8 mouse cellular contexts compared by ENCODE assay signal in the genomic region with DNA sequence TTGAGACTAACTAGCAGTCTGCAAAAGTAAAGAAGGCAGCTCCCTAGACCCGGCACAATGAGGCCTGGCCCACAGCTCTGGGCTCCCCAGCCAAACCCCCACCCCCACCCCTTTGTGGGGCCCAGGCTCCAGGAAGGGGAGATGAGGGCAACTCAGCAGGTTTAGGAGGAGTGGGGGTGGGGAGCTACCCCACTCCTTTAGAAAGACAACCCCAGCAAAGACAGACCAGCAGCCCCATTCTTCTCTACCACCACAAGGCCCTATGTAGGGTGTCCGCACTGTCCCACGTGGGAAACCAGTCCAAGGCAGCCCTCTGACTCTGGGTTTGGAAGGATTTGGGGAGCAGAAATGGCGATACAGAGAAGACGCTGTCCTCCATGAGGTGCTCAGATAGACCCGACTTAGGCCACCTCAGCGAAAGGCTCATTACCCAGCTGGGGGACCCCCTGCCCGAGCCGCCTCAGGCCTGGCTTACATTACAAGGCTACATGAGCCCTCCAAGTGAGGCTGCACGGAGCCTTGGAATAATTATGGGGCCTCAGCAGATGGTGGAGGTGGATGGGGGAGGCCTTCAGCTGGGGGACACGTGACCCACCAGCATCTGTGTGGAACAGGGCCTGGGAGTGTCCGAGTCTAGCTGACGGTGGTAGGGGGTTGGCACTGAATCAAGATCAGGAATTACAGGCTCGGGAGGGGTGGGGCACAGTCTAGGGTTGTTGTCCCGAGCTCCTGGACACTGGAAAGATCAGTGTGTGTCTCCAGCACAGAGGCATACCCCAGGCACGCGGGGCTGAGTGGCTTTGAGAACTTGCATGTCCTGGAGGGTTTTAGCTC. TPM values are rescaled to one million over a fixed set of nuclear protein-coding genes. Genes with fewer than 3 reads are reported as not detected.
DNase-seq lines count a peak whose midpoint lies in the region; ATAC-seq lines count a peak whose summit lies in the region.

A gene (minus strand): TSS at position 51 of the 834 bp plus-strand sequence.

- 11% methylated on average over 17 of the region's 17 CpGs for WGBS in limb, embryonic 12.5 days
- WGBS in stomach, embryonic 15.5 days = 44% methylated on average over 17 of the region's 17 CpGs

- H3K4me1 ChIP-seq in limb, embryonic 12.5 days (replicated peaks) = peaks cover 73% of the 10 kb centered on the region
- H3K4me1 ChIP-seq in stomach, embryonic 15.5 days = peaks cover 27% of the 10 kb centered on the region

- peak; percentile 30 to 39 for DNase-seq in cerebellum, postnatal 25 days
- DNase-seq in cerebellum, adult 11-12 months = no peak
- DNase-seq in testis, postnatal 10 days (ENCODE audit: low spot score) = peak; percentile 54
- no peak for DNase-seq in testis, postnatal 14 days (ENCODE audit: low spot score)
- DNase-seq in layer of hippocampus, adult 11-12 months (ENCODE audit: low spot score) = no peak
- DNase-seq in urinary bladder, postnatal 10 days (ENCODE audit: low spot score) = no peak

- H3K9ac ChIP-seq in limb, embryonic 12.5 days (replicated peaks) = 0 out of 2 replicates have a peak within 1 kb of the TSS, but pooled peaks have one; percentile 31
- H3K9ac ChIP-seq in stomach, embryonic 15.5 days = no peak within 1 kb of the TSS

- no peaks in the 10 kb centered on the region for H3K36me3 ChIP-seq in limb, embryonic 12.5 days
- no peaks in the 10 kb centered on the region for H3K36me3 ChIP-seq in stomach, embryonic 15.5 days

- H3K27ac ChIP-seq in limb, embryonic 12.5 days = peak within 1 kb of the TSS; percentile 99
- H3K27ac ChIP-seq in stomach, embryonic 15.5 days = peak within 1 kb of the TSS; percentile 62; the same call in 1 of the 2 replicates

- ATAC-seq in limb, embryonic 12.5 days (ENCODE audit: insufficient number of reproducible peaks, insufficient read depth, low FRiP score, low TSS enrichment, low read depth) = peak; percentile 88
- peak; percentile 72 for ATAC-seq in stomach, embryonic 15.5 days (ENCODE audit: insufficient read depth, low FRiP score, low read depth)

- no peaks in the 10 kb centered on the region for H3K27me3 ChIP-seq in limb, embryonic 12.5 days
- no peaks in the 10 kb centered on the region for H3K27me3 ChIP-seq in stomach, embryonic 15.5 days (replicated peaks)

- H3K4me3 ChIP-seq in limb, embryonic 12.5 days (replicated peaks) = peak within 1 kb of the TSS; percentile 19
- no peak within 1 kb of the TSS for H3K4me3 ChIP-seq in stomach, embryonic 15.5 days (replicated peaks)

- no peaks in the 10 kb centered on the region for H3K9me3 ChIP-seq in limb, embryonic 12.5 days
- H3K9me3 ChIP-seq in stomach, embryonic 15.5 days = no peaks in the 10 kb centered on the region

- H3K4me2 ChIP-seq in limb, embryonic 12.5 days = peak within 1 kb of the TSS; percentile 59
- H3K4me2 ChIP-seq in stomach, embryonic 15.5 days = no peak within 1 kb of the TSS; the same call in 1 of the 2 replicates

RNA-seq across cellular contexts. Expression of the gene that starts here (rescaled TPM):
- 20.6 and 22.6 TPM in 2 replicates for polyA plus RNA-seq in limb, embryonic 12.5 days (2016; fragmentation: Nextera tagmentation; extraction: Ambion mirVana)
- 2.7 and 2.9 TPM in 2 replicates for polyA plus RNA-seq in stomach, embryonic 15.5 days (2015; fragmentation: Nextera tagmentation; extraction: Ambion mirVana)

Comparison
In these comparisons a context has a peak if more than half of its experiments do, and no peak if none do; other contexts are left out.
1. DNase-seq: peak in cerebellum, postnatal 25 days (2 of 2) and testis, postnatal 10 days (single experiment); none in cerebellum, adult 11-12 months (single experiment), testis, postnatal 14 days (single experiment), layer of hippocampus, adult 11-12 months (single experiment) and urinary bladder, postnatal 10 days (single experiment).